Mouse (Mus musculus) adrenal gland, postnatal 14 days (tissue): ENCODE results near the gene Gm21060. TPM values are rescaled to one million over a fixed set of nuclear protein-coding genes. Genes with fewer than 3 reads are reported as not detected.
"Not testable (repeated sequence)": the region's sequence is repeated elsewhere in the genome, so short reads cannot be mapped to it uniquely, and the experiment has no call there.

Experiments
- DNase-seq: peaks from one replicate; pipeline ENCODE4 v3.0.0; 2021; ENCODE audit warnings: mixed read lengths
- long read RNA-seq, 2 experiments: library from polyadenylated mRNA; stranded (forward); transcript quantifications; one replicate each; pipeline ENCODE4 v2.0.0; 2021
- total RNA-seq: library from RNA; stranded (reverse); gene quantifications from 2 replicates; pipeline ENCODE4 v1.2.3, GENCODE M21; 2021

The Gm21060 gene
- not detected in 2 replicates for total RNA-seq
- long read RNA-seq, experiment 1, result 0 reads
- long read RNA-seq, experiment 2, result 0 reads

DNA sequence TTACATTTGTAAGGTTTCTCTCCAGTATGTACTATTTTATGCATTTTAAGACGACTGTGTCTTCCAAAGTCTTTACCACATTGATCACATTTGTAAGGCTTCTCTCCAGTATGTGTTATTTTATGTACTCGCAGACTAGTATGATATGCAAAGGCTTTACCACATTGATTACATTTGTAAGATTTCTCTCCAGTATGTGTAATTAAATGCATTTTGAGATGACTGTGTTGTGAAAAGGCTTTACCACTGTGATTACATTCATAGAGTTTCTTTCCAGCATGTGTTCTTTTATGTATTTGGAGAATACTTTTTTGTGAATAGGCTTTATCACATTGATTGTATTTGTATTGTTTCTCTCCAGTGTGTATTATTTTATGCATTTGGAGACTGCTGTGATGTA is at the start of gene Gm21060:
TSS of gene Gm21060 (minus strand) at position 101 of the 400 bp plus-strand sequence.
- no peak for DNase-seq

DNA sequence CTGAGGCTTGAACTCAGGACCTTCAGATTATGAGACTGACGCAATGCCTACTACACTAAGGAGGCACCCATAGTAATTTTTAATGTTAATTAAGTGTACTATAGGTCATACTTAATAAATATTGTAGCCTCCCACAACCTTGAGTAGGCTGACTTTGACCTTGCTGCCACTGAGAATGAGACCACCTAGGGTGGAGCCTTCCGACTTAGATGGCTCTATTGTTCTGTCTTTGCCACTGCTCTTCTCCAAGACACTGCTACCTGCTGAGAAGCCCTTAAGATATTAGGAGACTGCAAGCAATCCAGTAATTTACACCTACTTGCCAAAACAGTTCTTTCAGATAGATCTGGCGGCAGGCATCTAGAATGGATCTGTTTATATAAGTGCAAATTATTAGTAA is 24.0 kb upstream of the Gm21060 start:
- DNase-seq, result not testable (repeated sequence)

DNA sequence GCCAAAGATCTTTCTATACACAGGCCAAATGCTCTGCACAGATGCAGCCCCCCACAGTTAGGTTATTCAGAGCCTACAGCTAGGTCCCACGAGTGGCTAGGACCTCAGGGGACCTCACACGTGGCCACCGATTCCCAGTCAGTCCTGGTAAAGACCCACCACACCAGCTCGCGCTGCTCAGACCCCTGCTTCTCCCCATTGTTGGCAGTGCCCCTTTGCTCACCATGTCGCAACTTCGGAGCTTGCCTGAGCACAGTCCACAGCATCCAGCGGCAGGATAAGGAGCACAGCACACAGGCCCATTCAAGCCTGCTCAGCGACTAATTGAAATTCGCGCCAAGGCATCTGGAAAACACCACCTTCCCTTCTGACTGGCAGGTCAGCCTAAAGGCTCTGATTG is 16.3 kb upstream of the Gm21060 start:
- DNase-seq, result not testable (repeated sequence)

DNA sequence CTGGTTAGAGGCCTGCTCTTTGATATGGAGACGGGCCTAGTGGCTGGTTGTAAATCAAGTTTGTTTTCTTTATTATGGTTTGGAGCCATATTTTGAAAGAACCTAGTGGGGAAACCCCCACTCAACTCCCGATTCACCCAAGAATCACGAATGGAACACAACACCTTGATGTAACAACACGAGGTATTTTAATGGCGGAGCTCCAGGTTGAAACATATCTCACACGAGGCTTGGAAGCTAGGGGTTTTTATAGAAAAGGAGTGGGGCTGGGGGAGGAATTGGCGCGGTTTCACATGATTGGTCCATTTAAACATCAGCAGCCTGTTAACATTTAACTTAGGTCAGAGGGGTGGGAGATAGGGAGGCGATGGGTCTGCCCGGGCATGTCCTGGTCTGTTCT is 15.5 kb upstream of the Gm21060 start:
- not testable (repeated sequence) for DNase-seq

DNA sequence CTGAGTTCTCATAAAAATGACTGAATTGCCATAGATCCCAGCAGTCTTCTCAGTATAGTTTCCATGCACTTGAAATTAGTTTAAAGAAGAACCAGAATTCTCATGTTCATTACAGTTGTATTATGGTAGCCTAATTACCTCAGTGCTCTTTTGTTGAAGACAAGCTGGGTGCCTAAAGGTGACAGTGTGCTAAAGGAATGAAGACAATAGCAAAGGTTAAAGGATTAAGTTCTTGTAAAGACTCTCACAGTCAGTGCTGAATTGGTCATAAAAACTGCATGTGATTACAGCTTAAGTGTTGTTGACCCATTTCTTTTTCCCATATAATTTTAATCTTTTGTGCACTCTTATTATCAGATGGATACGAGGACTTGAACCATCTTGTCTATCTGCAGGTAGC is 11.2 kb upstream of the Gm21060 start:
- DNase-seq, result not testable (repeated sequence)

DNA sequence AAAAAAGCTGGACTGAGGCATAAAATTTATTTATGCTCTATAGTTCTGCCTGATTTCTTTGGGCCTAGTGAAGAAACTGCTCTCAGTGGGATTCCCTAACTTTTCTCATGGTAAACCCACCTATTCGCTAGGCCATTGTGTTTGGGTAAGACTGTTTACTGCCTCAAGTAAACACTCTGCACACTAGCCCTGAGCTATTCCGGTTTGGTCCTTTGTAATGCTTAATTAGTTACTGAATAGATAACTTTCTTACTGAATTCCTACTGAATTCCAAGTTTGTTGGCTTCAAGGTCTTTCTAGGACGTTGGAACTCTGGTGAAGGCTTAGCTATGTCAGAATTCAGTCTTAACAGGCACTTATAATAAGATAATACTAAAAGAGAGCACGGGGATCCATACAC is 11.8 kb downstream of the Gm21060 start:
- DNase-seq, result not testable (repeated sequence)

DNA sequence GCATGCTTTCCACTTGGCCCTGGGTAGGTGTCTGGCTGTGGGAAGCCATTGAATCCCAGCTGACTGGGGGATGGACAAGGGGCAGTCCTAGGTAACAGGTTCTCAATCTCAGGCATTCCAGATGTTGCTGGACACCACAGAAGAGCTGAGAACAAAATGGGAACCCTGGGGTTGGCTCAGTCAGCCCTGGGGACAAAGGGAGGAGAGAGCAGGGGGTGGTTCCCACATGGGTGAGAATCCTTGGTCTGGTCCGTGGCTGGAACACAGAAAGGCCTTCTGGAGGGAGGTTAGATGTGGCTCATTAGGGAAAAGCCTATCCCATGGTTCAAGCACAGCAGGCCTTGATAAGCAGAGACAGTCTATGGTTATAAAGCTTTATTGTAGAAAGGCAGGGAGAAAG is 13.3 kb downstream of the Gm21060 start:
- no peak for DNase-seq

DNA sequence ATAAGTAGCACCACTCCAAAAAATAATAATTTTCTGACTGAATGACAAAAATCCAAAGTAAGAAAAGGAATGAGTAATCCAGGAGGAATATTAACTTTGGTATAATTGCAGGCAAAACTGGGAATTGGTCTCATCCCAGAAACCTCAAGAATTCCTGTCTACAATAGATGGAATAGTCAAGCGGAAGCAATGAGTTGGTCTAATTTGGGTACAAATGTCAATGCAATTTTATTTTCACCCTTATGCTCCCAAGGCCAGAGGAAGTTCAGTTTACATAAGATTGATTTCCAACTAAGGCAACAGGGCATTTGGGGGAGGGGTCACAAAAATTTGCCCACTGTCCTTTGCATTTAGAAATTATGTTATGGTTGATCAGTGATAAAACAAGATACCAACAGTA is 21.4 kb downstream of the Gm21060 start:
- no peak for DNase-seq

DNA sequence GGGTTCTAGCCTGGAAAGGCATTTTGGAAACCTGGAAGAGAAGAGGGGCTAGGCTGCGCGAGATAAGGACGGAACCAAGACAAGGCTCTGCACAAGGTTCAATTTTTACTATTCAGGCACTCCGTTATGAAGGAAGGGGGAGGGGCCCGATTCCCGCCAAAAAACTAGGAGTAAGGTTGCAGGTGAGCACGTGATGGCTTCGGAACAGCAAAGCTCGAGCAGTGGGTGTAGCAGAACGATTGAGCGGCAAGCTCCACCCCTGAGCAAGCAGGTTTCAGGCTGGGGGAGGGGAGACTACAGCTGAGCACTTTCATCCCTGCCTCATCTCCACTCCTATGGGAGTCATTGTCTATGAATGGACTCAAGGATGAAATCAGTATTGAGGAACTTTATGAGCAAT is 27.7 kb downstream of the Gm21060 start:
- DNase-seq, result not testable (repeated sequence)

DNA sequence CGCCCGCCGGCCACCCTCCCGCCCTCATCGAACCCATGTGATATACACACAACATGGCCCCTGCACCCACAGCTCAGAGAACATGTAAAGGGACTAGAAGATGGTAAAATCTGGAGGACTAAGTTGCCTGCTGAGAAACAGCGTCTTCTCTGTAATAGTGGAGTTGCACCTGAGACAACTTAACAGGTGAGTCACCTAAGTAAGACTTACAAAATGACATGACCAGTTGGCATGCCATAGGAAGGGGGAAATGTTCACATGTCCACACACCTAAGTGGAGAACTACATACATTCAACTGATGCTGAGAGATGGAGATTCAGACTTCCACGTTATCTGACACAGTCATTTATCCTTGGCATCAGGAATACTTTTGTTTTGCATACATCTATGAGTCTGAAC is 29.7 kb downstream of the Gm21060 start:
- DNase-seq, result no peak

DNA sequence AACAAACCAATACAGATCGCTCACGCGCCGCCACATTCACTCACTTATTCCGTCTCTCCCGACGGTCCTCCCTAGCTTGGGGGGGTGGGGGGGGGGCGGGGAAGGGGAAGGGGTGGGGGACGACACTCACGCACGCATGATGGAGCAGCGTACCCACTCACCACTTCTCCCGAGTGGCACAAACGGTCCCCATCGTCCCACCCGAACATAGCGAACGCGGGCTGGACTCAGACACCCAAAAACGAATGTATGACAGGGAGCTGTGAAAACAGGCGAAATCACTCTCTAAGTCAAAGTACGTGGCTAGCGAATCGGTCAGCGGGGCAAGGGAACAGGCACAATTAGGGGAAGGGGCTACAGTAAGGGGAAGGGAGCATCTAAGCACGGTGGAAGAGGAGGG is 30.2 kb downstream of the Gm21060 start:
- peak; percentile 55 for DNase-seq

DNA sequence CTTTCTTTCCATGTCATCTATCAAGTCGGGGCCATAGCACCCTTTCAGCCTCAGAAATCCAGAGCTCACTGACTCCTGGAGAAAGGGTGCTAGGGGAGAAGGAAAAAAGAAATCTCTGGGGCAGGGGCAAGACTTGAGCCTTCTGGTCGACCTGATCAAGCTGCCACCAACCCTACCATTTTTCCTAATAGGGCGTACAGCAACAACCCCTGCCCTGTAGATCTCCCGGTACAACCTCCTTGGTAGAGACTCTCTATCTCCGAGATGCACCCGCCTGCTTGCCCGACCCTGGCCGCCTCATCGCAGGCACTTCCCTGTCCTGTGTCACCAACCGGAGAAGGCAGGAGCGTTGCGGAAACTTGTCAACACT is 30.6 kb downstream of the Gm21060 start:
- peak; percentile 60 for DNase-seq

DNA sequence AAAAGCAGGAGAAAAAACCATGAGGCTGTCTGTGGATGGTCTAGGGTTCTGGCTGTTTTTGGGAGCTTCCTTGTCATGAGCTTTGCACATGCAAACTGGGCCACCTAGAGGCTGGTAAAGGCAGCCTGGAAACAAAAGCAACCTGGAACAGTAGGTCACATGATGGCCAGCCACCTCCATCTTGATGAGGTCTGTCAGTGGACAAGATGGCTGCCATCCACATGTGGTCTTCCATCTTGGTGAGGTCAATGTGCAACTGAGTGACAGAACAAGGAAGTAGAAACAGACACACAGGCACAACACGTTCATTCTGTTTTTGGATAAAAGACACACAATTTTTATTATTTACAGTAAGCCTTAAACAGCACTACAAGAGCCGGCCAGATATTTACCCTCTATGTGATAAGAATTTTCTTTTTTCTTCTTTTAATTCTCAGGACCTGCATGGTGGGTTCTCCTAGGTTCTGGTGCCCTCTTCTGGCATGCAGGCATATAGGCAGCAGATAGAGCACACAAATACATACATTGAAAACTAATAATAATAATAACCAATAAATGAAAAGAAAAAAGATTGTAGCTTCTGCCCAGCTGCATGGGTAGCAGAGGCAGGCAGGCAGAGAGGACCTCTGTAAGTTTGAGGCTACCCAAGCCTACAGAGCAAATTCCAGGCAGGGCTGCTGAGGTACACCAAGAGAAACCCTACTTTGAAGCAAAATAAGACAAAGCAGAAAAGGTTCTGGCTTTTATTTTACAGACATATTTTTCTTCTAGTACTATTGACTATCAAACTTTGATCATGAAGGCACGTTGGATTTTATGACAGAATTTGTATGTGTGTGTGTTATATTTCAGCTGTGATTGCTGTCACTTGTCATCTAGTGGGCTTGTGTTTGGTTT is 31.3 kb downstream of the Gm21060 start:
- DNase-seq, result peak; percentile 83

DNA sequence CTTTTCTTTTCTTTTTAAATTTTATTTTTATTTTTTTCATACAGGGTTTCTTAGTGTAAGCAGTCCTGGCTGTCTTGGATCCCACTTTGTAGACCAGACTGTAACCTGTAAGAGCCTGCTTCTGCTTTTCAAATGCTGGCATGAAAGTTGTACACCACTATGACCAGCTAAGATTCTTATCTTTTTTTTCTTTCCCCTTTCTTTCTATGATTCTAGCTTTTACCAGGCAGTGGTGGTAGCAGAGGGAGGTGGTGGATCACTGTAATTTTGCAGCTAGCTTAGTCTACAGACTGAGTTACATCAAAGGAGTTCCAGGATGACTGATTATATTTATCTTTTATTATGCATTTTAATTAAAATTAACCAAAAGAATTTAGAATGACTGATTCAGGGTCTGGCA is 31.9 kb downstream of the Gm21060 start:
- no peak for DNase-seq

DNA sequence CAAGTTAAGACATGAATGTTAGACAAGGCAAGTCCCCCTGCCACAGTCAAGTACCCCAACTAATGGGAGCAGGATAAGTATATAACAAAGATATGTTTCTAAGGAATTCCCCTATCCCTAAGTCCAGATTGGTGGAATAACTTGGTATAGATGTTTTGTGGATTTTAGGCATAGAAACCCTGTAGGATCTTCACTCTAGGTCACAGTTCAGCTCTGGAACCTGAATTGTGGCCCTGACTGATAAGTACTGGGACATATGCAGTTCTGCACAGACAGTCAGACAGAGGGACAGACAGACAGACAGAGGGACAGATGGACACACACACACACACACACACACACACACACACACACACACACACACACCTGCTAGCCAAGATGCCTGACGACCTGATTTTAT is 32.6 kb downstream of the Gm21060 start:
- no peak for DNase-seq

DNA sequence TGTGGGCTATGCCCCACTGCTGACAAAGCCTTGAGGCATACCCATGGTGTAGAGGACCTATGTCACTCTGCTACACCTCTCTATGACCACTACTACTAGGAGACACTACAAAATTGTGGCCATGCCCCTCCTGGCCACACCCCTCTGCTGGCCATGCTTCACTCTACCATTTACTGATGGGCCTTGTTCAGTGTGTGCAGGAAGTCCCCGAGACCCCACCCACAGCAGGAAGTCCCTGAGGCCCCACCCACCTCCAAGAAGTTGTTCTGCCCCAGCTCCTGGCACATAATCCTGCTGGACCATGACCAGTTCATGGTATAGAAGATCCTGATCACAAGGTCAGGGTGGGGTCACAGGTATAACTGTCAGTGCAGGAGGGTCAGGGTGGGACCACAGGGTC is 35.6 kb downstream of the Gm21060 start:
- DNase-seq, result no peak

DNA sequence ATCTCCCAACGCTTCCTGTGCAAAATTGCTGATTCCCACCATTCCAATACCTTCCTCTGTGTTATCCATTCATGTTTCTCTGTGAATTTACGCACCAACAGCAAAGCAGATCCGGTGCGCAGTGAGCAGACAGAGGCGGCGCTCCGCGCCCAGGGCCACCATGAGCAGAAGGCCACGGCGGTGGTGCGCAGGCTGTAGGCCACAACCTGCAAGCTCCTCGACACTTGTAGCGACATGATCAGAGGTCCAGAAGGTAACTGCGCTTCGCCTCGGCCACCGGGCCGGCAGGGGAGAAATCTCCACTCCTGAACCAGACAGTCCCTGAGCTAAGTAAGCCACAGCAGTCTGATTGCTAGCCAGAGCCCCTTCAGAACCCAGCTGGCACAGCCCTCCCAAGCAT is 39.1 kb downstream of the Gm21060 start:
- no peak for DNase-seq

DNA sequence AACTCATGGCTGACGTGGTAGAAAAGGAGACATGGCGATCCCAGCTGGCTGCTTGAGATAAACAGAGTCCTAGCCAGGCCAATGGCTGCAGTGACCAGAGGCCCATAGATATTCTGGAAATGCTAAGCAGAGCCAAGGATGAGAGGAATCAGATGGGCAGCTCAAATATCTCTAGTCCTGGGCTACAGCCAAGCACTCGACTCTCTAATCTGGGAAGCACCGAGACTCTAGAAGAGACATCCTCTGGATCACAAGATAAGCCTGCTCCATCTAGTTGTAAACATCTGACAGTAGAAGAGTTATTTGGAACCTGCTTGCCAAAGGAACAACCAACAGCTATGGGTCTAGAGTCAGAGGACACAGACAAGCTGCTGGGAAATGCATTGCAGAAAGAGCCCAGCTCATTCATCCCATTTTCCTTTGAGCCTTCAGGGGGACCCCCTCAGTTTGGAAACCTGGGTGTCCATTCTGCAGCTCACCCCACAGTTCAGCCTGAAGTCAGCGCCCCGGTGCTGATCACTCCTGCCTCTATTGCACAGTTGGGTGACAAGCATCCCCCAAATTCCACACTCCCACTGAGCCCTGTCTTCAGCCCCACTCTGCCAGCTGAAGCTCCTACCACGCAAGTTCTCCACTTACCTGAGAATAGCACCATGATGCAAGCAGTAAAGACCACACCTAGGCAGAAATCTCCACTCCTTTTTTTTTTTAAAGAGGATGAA is 40.5 kb downstream of the Gm21060 start:
- no peak for DNase-seq

DNA sequence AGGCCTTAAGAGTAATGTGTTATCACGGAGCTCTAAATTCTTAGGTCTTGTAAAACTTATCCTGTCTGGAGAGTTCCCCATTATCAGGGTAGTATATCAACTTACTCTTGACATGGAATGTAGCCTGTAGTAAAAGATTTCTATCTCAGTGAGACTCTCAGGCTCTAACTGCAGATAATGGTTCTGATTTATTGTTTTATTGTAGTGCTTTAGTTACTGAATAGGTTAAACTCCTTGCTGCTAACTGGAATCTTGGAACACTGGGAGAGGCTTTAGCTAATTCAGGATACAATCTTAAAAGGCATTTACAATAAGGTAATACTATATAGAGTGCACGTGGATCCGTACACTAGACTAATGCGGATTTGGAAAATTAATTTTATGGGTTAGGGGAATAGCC is 49.5 kb downstream of the Gm21060 start:
- not testable (repeated sequence) for DNase-seq
